Comparison of ENCODE assay signal across 9 mouse cellular contexts in genomic region chr16:94185430-94185829, GRCm38 (mm10).
DNase-seq lines count a peak whose midpoint lies in the region; ATAC-seq and TF ChIP-seq lines count a peak whose summit lies in the region.
"Had no signal": no experiment of that assay in that cellular context is flagged by ENCODE, and none has a peak within 500 bp of the region (broad histone marks: within the 10 kb centered on the region; RNA-seq: fewer than 3 reads in every experiment).

No protein-coding gene starts in this region.

- WGBS in lung, embryonic 14.5 days = 36% methylated on average over 16 of the region's 16 CpGs
- whole genome bisulfite sequencing in lung, postnatal 0 days = 30% methylated on average over 16 of the region's 16 CpGs
- WGBS in heart, embryonic 15.5 days = 14% methylated on average over 16 of the region's 16 CpGs
- WGBS in limb, embryonic 10.5 days = 73% methylated on average over 16 of the region's 16 CpGs
- WGBS in neural tube, embryonic 15.5 days = 78% methylated on average over 16 of the region's 16 CpGs

- peak; percentile 51 for DNase-seq in lung, embryonic 14.5 days
- DNase-seq in lung, postnatal 0 days (ENCODE audit: low spot score) = no peak
- peak; percentile 84 for DNase-seq in thymus, postnatal 4 days
- no peak for DNase-seq in limb, embryonic 10.5 days (ENCODE audit: low spot score)
- no peak for DNase-seq in kidney, adult 11 months
- DNase-seq: left cerebral cortex, postnatal 4 days had no signal

- peak; percentile 52; the same call in 1 of the 2 replicates for ATAC-seq in lung, embryonic 14.5 days (ENCODE audit: insufficient read depth)
- no peak for ATAC-seq in lung, postnatal 0 days
- ATAC-seq in heart, embryonic 15.5 days (replicated peaks; ENCODE audit: insufficient number of reproducible peaks, insufficient read depth, low FRiP score, low read depth) = 0 out of 2 replicates have a peak, but pooled peaks have one; percentile 43
- ATAC-seq in monocyte, adult 5-6 weeks (replicated peaks; ENCODE audit: insufficient number of reproducible peaks, low FRiP score, low TSS enrichment, poor library complexity, severe bottlenecking) = peak; percentile 44; the same call in 1 of the 2 replicates
- no peak for ATAC-seq in neural tube, embryonic 15.5 days (ENCODE audit: low FRiP score)

- H3K27ac ChIP-seq in lung, embryonic 14.5 days (ENCODE audit: low read depth) = no peak overlapping the region
- no peak overlapping the region for H3K27ac ChIP-seq in lung, postnatal 0 days (ENCODE audit: low read length)
- no peak overlapping the region for H3K27ac ChIP-seq in heart, embryonic 15.5 days
- H3K27ac ChIP-seq in limb, embryonic 10.5 days = no peak overlapping the region
- H3K27ac ChIP-seq in neural tube, embryonic 15.5 days (replicated peaks) = no peak overlapping the region

- no peak overlapping the region for H3K4me2 ChIP-seq in lung, embryonic 14.5 days
- no peak overlapping the region for H3K4me2 ChIP-seq in lung, postnatal 0 days (replicated peaks; ENCODE audit: low read depth, low read length)
- peak overlapping the region; percentile 6; the same call in 1 of the 2 replicates for H3K4me2 ChIP-seq in heart, embryonic 15.5 days
- no peak overlapping the region for H3K4me2 ChIP-seq in neural tube, embryonic 15.5 days

- H3K4me1 ChIP-seq in lung, embryonic 14.5 days (ENCODE audit: insufficient read depth) = no peaks in the 10 kb centered on the region
- H3K4me1 ChIP-seq in lung, postnatal 0 days (ENCODE audit: insufficient read depth, low read depth, low read length) = no peaks in the 10 kb centered on the region
- H3K4me1 ChIP-seq in heart, embryonic 15.5 days (replicated peaks) = peaks cover 20% of the 10 kb centered on the region
- H3K4me1 ChIP-seq in limb, embryonic 10.5 days = peaks cover 19% of the 10 kb centered on the region
- H3K4me1 ChIP-seq in neural tube, embryonic 15.5 days = peaks cover 2% of the 10 kb centered on the region

- no peak for TF ChIP-seq EP300 in lung, postnatal 0 days (IDR thresholded peaks at IDR 0.05)

- H3K9me3 ChIP-seq in lung, embryonic 14.5 days (ENCODE audit: low read depth, low read length) = no peaks in the 10 kb centered on the region
- no peaks in the 10 kb centered on the region for H3K9me3 ChIP-seq in lung, postnatal 0 days (ENCODE audit: low read length)
- H3K9me3 ChIP-seq in heart, embryonic 15.5 days (replicated peaks) = no peaks in the 10 kb centered on the region
- H3K9me3 ChIP-seq in limb, embryonic 10.5 days (replicated peaks) = no peaks in the 10 kb centered on the region
- H3K9me3 ChIP-seq in neural tube, embryonic 15.5 days (replicated peaks) = no peaks in the 10 kb centered on the region

- H3K9ac ChIP-seq in lung, embryonic 14.5 days = no peak overlapping the region
- H3K9ac ChIP-seq in lung, postnatal 0 days (replicated peaks; ENCODE audit: low read depth) = no peak overlapping the region
- H3K9ac ChIP-seq in heart, embryonic 15.5 days = no peak overlapping the region
- no peak overlapping the region for H3K9ac ChIP-seq in neural tube, embryonic 15.5 days (replicated peaks)

- H3K36me3 ChIP-seq in lung, embryonic 14.5 days (ENCODE audit: insufficient read depth) = no peaks in the 10 kb centered on the region
- H3K36me3 ChIP-seq in lung, postnatal 0 days (ENCODE audit: insufficient read depth, low read length) = no peaks in the 10 kb centered on the region
- no peaks in the 10 kb centered on the region for H3K36me3 ChIP-seq in heart, embryonic 15.5 days
- no peaks in the 10 kb centered on the region for H3K36me3 ChIP-seq in limb, embryonic 10.5 days
- H3K36me3 ChIP-seq in neural tube, embryonic 15.5 days = no peaks in the 10 kb centered on the region

- no peak for TF ChIP-seq CTCF in lung, embryonic 14.5 days (IDR thresholded peaks at IDR 0.05; ENCODE audit: low read depth)
- no peak for TF ChIP-seq CTCF in lung, postnatal 0 days (IDR thresholded peaks at IDR 0.05)

- no peak overlapping the region for H3K4me3 ChIP-seq in lung, embryonic 14.5 days (ENCODE audit: low read depth, low read length)
- H3K4me3 ChIP-seq in lung, postnatal 0 days (ENCODE audit: low read depth, low read length) = no peak overlapping the region
- H3K4me3 ChIP-seq in heart, embryonic 15.5 days = no peak overlapping the region
- H3K4me3 ChIP-seq in limb, embryonic 10.5 days = no peak overlapping the region
- H3K4me3 ChIP-seq in neural tube, embryonic 15.5 days (replicated peaks) = no peak overlapping the region

- 0 out of 2 replicates have a peak, but pooled peaks cover 2% of the 10 kb centered on the region for H3K27me3 ChIP-seq in lung, embryonic 14.5 days (ENCODE audit: insufficient read depth, low read length)
- no peaks in the 10 kb centered on the region for H3K27me3 ChIP-seq in lung, postnatal 0 days (replicated peaks; ENCODE audit: insufficient read depth, low read length)
- peaks cover 13% of the 10 kb centered on the region for H3K27me3 ChIP-seq in heart, embryonic 15.5 days
- peaks cover 89% of the 10 kb centered on the region for H3K27me3 ChIP-seq in limb, embryonic 10.5 days (ENCODE audit: low read depth, poor library complexity, severe bottlenecking)
- peaks cover 17% of the 10 kb centered on the region for H3K27me3 ChIP-seq in neural tube, embryonic 15.5 days (replicated peaks)

Comparison
In these comparisons a context has a peak if more than half of its experiments do, and no peak if none do; other contexts are left out.
1. ATAC-seq: peak in lung, embryonic 14.5 days (single experiment), heart, embryonic 15.5 days (single experiment) and monocyte, adult 5-6 weeks (single experiment); none in lung, postnatal 0 days (single experiment) and neural tube, embryonic 15.5 days (single experiment).
2. DNase-seq: peak in lung, embryonic 14.5 days (single experiment) and thymus, postnatal 4 days (single experiment); none in lung, postnatal 0 days (single experiment), limb, embryonic 10.5 days (single experiment) and kidney, adult 11 months (single experiment).